Mouse (Mus musculus): ENCODE results near the gene Hacd3. TPM values are rescaled to one million over a fixed set of nuclear protein-coding genes. Genes with fewer than 3 reads are reported as not detected.

The Hacd3 gene
- polyA plus RNA-seq, 1 experiment, result 13.7 TPM

- Histone ChIP-seq H3K4me3 (no peak overlapping the region), H3K27me3 (ENCODE audit: control insufficient read depth, insufficient read depth, insufficient read length) (peaks cover 47% of the 10 kb centered on the region), H3K36me3 (ENCODE audit: control insufficient read depth, insufficient read depth) (no peaks in the 10 kb centered on the region), H3K79me2 (ENCODE audit: control insufficient read depth, insufficient read depth) (no peaks in the 10 kb centered on the region), H3ac (ENCODE audit: control insufficient read depth, insufficient read length) (no peak overlapping the region), H3K4me2 (ENCODE audit: low read depth) (no peak overlapping the region)
- TF ChIP-seq POLR2AphosphoS2 (IDR thresholded peaks at IDR 0.05; ENCODE audit: insufficient read length, low read depth) (no peak), MAX (IDR thresholded peaks at IDR 0.05; ENCODE audit: low read depth) (no peak), REST (IDR thresholded peaks at IDR 0.05; ENCODE audit: insufficient read depth, insufficient read length) (no peak), E2F4 (IDR thresholded peaks at IDR 0.05; ENCODE audit: insufficient read depth) (no peak), SRF (IDR thresholded peaks at IDR 0.05; ENCODE audit: control insufficient read depth, insufficient read length, low read depth) (no peak), MYOG (IDR thresholded peaks at IDR 0.05; ENCODE audit: control insufficient read depth in 1 of 3, insufficient read depth in 1 of 3, insufficient read length in 2 of 3, low read depth in 2 of 3) (no peak), TCF3 (IDR thresholded peaks at IDR 0.05; ENCODE audit: insufficient read length, low read depth) (no peak), MYOD1 (IDR thresholded peaks at IDR 0.05; ENCODE audit: control insufficient read depth in 1 of 3, insufficient read length in 2 of 3, low read depth in 2 of 3) (no peak), POLR2A (IDR thresholded peaks at IDR 0.05; ENCODE audit: insufficient read length, low read depth) (no peak), CEBPB (IDR thresholded peaks at IDR 0.05; ENCODE audit: insufficient read depth, poor library complexity, severe bottlenecking) (no peak), USF1 (IDR thresholded peaks at IDR 0.05; ENCODE audit: low read depth) (no peak), TCF12 (IDR thresholded peaks at IDR 0.05; ENCODE audit: insufficient read depth, poor library complexity, severe bottlenecking) (no peak)
These were observed 80.7 kb downstream of the Hacd3 start for GRCm38 (mm10) chr9:64940731-64941346.

- Histone ChIP-seq H3K36me3 (ENCODE audit: control insufficient read depth, insufficient read depth) (no peaks in the 10 kb centered on the region), H3K4me3 (no peak overlapping the region), H3K79me2 (ENCODE audit: control insufficient read depth, insufficient read depth) (no peaks in the 10 kb centered on the region), H3K27me3 (ENCODE audit: control insufficient read depth, insufficient read depth, insufficient read length) (peaks cover 39% of the 10 kb centered on the region), H3ac (ENCODE audit: control insufficient read depth, insufficient read length) (no peak overlapping the region), H3K4me2 (ENCODE audit: low read depth) (no peak overlapping the region)
- TF ChIP-seq REST (IDR thresholded peaks at IDR 0.05; ENCODE audit: insufficient read depth, insufficient read length), result no peak
- TF ChIP-seq CEBPB (IDR thresholded peaks at IDR 0.05; ENCODE audit: insufficient read depth, poor library complexity, severe bottlenecking), result no peak
- no peak for TF ChIP-seq MYOG (IDR thresholded peaks at IDR 0.05; ENCODE audit: control insufficient read depth in 1 of 3, insufficient read depth in 1 of 3, insufficient read length in 2 of 3, low read depth in 2 of 3)
- TF ChIP-seq TCF12 (IDR thresholded peaks at IDR 0.05; ENCODE audit: insufficient read depth, poor library complexity, severe bottlenecking), result no peak
- no peak for TF ChIP-seq USF1 (IDR thresholded peaks at IDR 0.05; ENCODE audit: low read depth)
- TF ChIP-seq E2F4 (IDR thresholded peaks at IDR 0.05; ENCODE audit: insufficient read depth), result no peak
- no peak for TF ChIP-seq TCF3 (IDR thresholded peaks at IDR 0.05; ENCODE audit: insufficient read length, low read depth)
- TF ChIP-seq SRF (IDR thresholded peaks at IDR 0.05; ENCODE audit: control insufficient read depth, insufficient read length, low read depth), result no peak
- no peak for TF ChIP-seq POLR2AphosphoS2 (IDR thresholded peaks at IDR 0.05; ENCODE audit: insufficient read length, low read depth)
- no peak for TF ChIP-seq MYOD1 (IDR thresholded peaks at IDR 0.05; ENCODE audit: control insufficient read depth in 1 of 3, insufficient read length in 2 of 3, low read depth in 2 of 3)
- no peak for TF ChIP-seq MAX (IDR thresholded peaks at IDR 0.05; ENCODE audit: low read depth)
- TF ChIP-seq POLR2A (IDR thresholded peaks at IDR 0.05; ENCODE audit: insufficient read length, low read depth), result no peak
These were observed 81.7 kb downstream of the Hacd3 start for GRCm38 (mm10) chr9:64939790-64940189.

- TF ChIP-seq SRF (IDR thresholded peaks at IDR 0.05; ENCODE audit: control insufficient read depth, insufficient read length, low read depth), result no peak
- 0 out of 2 replicates have a peak, but pooled peaks have one; percentile 3 for TF ChIP-seq CEBPB (IDR thresholded peaks at IDR 0.05; ENCODE audit: insufficient read depth, poor library complexity, severe bottlenecking)
- H3K36me3 ChIP-seq (ENCODE audit: control insufficient read depth, insufficient read depth), result no peaks in the 10 kb centered on the region
- no peak overlapping the region for H3ac ChIP-seq (ENCODE audit: control insufficient read depth, insufficient read length)
- H3K4me2 ChIP-seq (ENCODE audit: low read depth), result no peak overlapping the region
- no peaks in the 10 kb centered on the region for H3K79me2 ChIP-seq (ENCODE audit: control insufficient read depth, insufficient read depth)
- H3K4me3 ChIP-seq, result no peak overlapping the region
- peaks cover 34% of the 10 kb centered on the region for H3K27me3 ChIP-seq (ENCODE audit: control insufficient read depth, insufficient read depth, insufficient read length)
These were observed 82.2 kb downstream of the Hacd3 start for GRCm38 (mm10) chr9:64939281-64939680.

- H3ac ChIP-seq (ENCODE audit: control insufficient read depth, insufficient read length), result no peak overlapping the region
- H3K4me2 ChIP-seq (ENCODE audit: low read depth), result no peak overlapping the region
- no peak overlapping the region for H3K4me3 ChIP-seq
- H3K79me2 ChIP-seq (ENCODE audit: control insufficient read depth, insufficient read depth), result no peaks in the 10 kb centered on the region
- no peak for TF ChIP-seq MYOD1 (IDR thresholded peaks at IDR 0.05; ENCODE audit: control insufficient read depth in 1 of 3, insufficient read length in 2 of 3, low read depth in 2 of 3)
- no peak for TF ChIP-seq SRF (IDR thresholded peaks at IDR 0.05; ENCODE audit: control insufficient read depth, insufficient read length, low read depth)
- no peak for TF ChIP-seq TCF12 (IDR thresholded peaks at IDR 0.05; ENCODE audit: insufficient read depth, poor library complexity, severe bottlenecking)
- no peak for TF ChIP-seq MYOG (IDR thresholded peaks at IDR 0.05; ENCODE audit: control insufficient read depth in 1 of 3, insufficient read depth in 1 of 3, insufficient read length in 2 of 3, low read depth in 2 of 3)
- no peak for TF ChIP-seq E2F4 (IDR thresholded peaks at IDR 0.05; ENCODE audit: insufficient read depth)
- no peak for TF ChIP-seq POLR2A (IDR thresholded peaks at IDR 0.05; ENCODE audit: insufficient read length, low read depth)
- no peak for TF ChIP-seq MAX (IDR thresholded peaks at IDR 0.05; ENCODE audit: low read depth)
- no peak for TF ChIP-seq TCF3 (IDR thresholded peaks at IDR 0.05; ENCODE audit: insufficient read length, low read depth)
- TF ChIP-seq REST (IDR thresholded peaks at IDR 0.05; ENCODE audit: insufficient read depth, insufficient read length), result no peak
- H3K36me3 ChIP-seq (ENCODE audit: control insufficient read depth, insufficient read depth), result no peaks in the 10 kb centered on the region
- peaks cover 26% of the 10 kb centered on the region for H3K27me3 ChIP-seq (ENCODE audit: control insufficient read depth, insufficient read depth, insufficient read length)
These were observed 83.0 kb downstream of the Hacd3 start for GRCm38 (mm10) chr9:64938535-64938934.

- no peak overlapping the region for H3ac ChIP-seq (ENCODE audit: control insufficient read depth, insufficient read length)
These were observed 84.0 kb downstream of the Hacd3 start for GRCm38 (mm10) chr9:64937491-64937890.

More at GRCm38 (mm10) chr9:64937491-64937890, 84.0 kb downstream of the Hacd3 start:
- TF ChIP-seq E2F4 (IDR thresholded peaks at IDR 0.05; ENCODE audit: insufficient read depth) (no peak), SRF (IDR thresholded peaks at IDR 0.05; ENCODE audit: control insufficient read depth, insufficient read length, low read depth) (no peak), TCF12 (IDR thresholded peaks at IDR 0.05; ENCODE audit: insufficient read depth, poor library complexity, severe bottlenecking) (no peak), POLR2A (IDR thresholded peaks at IDR 0.05; ENCODE audit: insufficient read length, low read depth) (no peak), MAX (IDR thresholded peaks at IDR 0.05; ENCODE audit: low read depth) (no peak), TCF3 (IDR thresholded peaks at IDR 0.05; ENCODE audit: insufficient read length, low read depth) (no peak), USF1 (IDR thresholded peaks at IDR 0.05; ENCODE audit: low read depth) (no peak), MYOD1 (IDR thresholded peaks at IDR 0.05; ENCODE audit: control insufficient read depth in 1 of 3, insufficient read length in 2 of 3, low read depth in 2 of 3) (no peak), POLR2AphosphoS2 (IDR thresholded peaks at IDR 0.05; ENCODE audit: insufficient read length, low read depth) (no peak), MYOG (IDR thresholded peaks at IDR 0.05; ENCODE audit: control insufficient read depth in 1 of 3, insufficient read depth in 1 of 3, insufficient read length in 2 of 3, low read depth in 2 of 3) (no peak), CEBPB (IDR thresholded peaks at IDR 0.05; ENCODE audit: insufficient read depth, poor library complexity, severe bottlenecking) (no peak), REST (IDR thresholded peaks at IDR 0.05; ENCODE audit: insufficient read depth, insufficient read length) (no peak)
- H3K36me3 ChIP-seq (ENCODE audit: control insufficient read depth, insufficient read depth), result no peaks in the 10 kb centered on the region
- no peak overlapping the region for H3K4me2 ChIP-seq (ENCODE audit: low read depth)
- H3K4me3 ChIP-seq, result no peak overlapping the region
- no peaks in the 10 kb centered on the region for H3K79me2 ChIP-seq (ENCODE audit: control insufficient read depth, insufficient read depth)
- peaks cover 21% of the 10 kb centered on the region for H3K27me3 ChIP-seq (ENCODE audit: control insufficient read depth, insufficient read depth, insufficient read length)
